Mouse (Mus musculus): Measurements from ENCODE around the gene Gli1.

DNA sequence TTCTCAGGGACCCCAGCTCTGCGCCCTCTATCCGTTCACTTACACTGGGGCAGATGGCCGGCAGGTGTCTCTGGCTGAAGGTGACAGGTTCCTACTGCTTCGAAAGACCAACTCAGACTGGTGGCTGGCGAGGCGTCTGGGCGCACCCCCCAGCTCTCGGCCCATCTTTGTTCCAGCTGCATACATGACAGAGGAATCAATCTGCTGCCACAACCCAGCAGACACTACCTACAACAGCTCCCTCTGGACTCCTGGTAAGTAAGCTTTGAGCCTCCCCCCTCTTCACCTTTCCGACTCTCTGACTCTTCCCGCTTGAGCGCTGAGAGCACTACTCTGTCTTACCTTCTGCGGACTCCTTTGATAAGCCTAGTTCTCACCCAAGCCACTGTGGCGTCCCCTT is 19.6 kb downstream of the Gli1 start:
- TF ChIP-seq CTCF (IDR thresholded peaks at IDR 0.05; ENCODE audit: insufficient read depth, low read depth, low read length) (no peak), POLR2A (IDR thresholded peaks at IDR 0.05; ENCODE audit: insufficient read depth, low read depth, low read length) (no peak)
